ENCODE assay signal across 8 mouse cellular contexts in the genomic region with DNA sequence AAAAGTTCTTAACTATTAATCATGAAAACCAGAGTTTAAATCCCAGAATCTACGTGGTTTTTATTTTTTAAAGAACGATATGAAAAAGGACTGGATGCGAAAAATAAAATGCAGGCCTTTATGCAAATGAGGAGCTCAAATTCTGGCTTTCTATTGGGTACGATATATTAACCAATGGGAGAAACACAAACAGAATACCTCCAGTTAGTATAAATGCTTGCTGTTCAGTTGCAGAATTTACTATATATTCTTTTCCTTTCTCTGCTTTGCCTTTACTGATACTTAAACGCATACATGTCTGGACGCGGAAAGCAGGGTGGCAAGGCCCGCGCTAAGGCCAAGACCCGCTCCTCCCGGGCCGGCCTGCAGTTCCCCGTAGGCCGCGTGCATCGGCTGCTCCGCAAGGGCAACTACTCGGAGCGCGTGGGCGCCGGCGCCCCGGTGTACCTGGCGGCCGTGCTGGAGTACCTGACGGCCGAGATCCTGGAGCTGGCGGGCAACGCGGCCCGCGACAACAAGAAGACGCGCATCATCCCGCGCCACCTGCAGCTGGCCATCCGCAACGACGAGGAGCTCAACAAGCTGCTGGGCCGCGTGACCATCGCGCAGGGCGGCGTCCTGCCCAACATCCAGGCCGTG. TPM values are rescaled to one million over a fixed set of nuclear protein-coding genes. Genes with fewer than 3 reads are reported as not detected.
DNase-seq lines count a peak whose midpoint lies in the region; ATAC-seq and TF ChIP-seq lines count a peak whose summit lies in the region.
"Not testable (repeated sequence)": the region's sequence is repeated elsewhere in the genome, so short reads cannot be mapped to it uniquely, and the experiment has no call there.

A gene (plus strand): TSS at position 288 of the 639 bp plus-strand sequence.

- peak; percentile 98 for TF ChIP-seq POLR2A in bone marrow, adult 2 months (IDR thresholded peaks at IDR 0.05; ENCODE audit: borderline replicate concordance, control insufficient read depth, low read depth, low read length)

- under 1% methylated on average over 31 of the region's 47 CpGs for WGBS in bone marrow, adult 2 months
- WGBS in embryonic facial prominence, embryonic 15.5 days: 1% methylated on average over 31 of the region's 47 CpGs
- WGBS in heart, embryonic 13.5 days: 1% methylated on average over 29 of the region's 47 CpGs
- WGBS in kidney, embryonic 14.5 days: under 1% methylated on average over 25 of the region's 47 CpGs
- under 1% methylated on average over 32 of the region's 47 CpGs for WGBS in limb, embryonic 15.5 days
- 1% methylated on average over 28 of the region's 47 CpGs for WGBS in midbrain, embryonic 13.5 days

- H3K27ac ChIP-seq in bone marrow, adult 2 months (ENCODE audit: control insufficient read depth, insufficient read depth, low read depth, low read length, poor library complexity): peak within 1 kb of the TSS; percentile 94
- H3K27ac ChIP-seq in embryonic facial prominence, embryonic 15.5 days (replicated peaks): peak within 1 kb of the TSS; percentile 94
- H3K27ac ChIP-seq in heart, embryonic 13.5 days (replicated peaks): peak within 1 kb of the TSS; percentile 95
- H3K27ac ChIP-seq in kidney, embryonic 14.5 days (ENCODE audit: low read depth, low read length): peak within 1 kb of the TSS; percentile 97
- peak within 1 kb of the TSS; percentile 94 for H3K27ac ChIP-seq in limb, embryonic 15.5 days
- H3K27ac ChIP-seq in midbrain, embryonic 13.5 days: peak within 1 kb of the TSS; percentile 93

- H3K9ac ChIP-seq in embryonic facial prominence, embryonic 15.5 days: not testable (repeated sequence)
- peak within 1 kb of the TSS; percentile 85 for H3K9ac ChIP-seq in heart, embryonic 13.5 days
- H3K9ac ChIP-seq in kidney, embryonic 14.5 days (ENCODE audit: low read depth, low read length): peak within 1 kb of the TSS; percentile 70
- H3K9ac ChIP-seq in limb, embryonic 15.5 days: 0 out of 2 replicates have a peak within 1 kb of the TSS, but pooled peaks have one; percentile 23
- H3K9ac ChIP-seq in midbrain, embryonic 13.5 days (replicated peaks): peak within 1 kb of the TSS; percentile 61

- H3K4me2 ChIP-seq in embryonic facial prominence, embryonic 15.5 days (replicated peaks): peak within 1 kb of the TSS; percentile 67
- H3K4me2 ChIP-seq in heart, embryonic 13.5 days: peak within 1 kb of the TSS; percentile 73
- peak within 1 kb of the TSS; percentile 53 for H3K4me2 ChIP-seq in kidney, embryonic 14.5 days (replicated peaks; ENCODE audit: low read depth, low read length)
- H3K4me2 ChIP-seq in limb, embryonic 15.5 days: peak within 1 kb of the TSS; percentile 67
- peak within 1 kb of the TSS; percentile 68 for H3K4me2 ChIP-seq in midbrain, embryonic 13.5 days (replicated peaks)

- H3K79me2 ChIP-seq in C2C12 (ENCODE audit: control insufficient read depth, insufficient read depth): not testable (repeated sequence)

- not testable (repeated sequence) for H3K9me3 ChIP-seq in embryonic facial prominence, embryonic 15.5 days (replicated peaks); heart, embryonic 13.5 days; kidney, embryonic 14.5 days (ENCODE audit: control insufficient read depth, low read length); limb, embryonic 15.5 days; midbrain, embryonic 13.5 days

- not testable (repeated sequence) for TF ChIP-seq CTCF in C2C12 (IDR thresholded peaks at IDR 0.05; ENCODE audit: control insufficient read depth, insufficient read depth, insufficient read length); bone marrow, adult 2 months (IDR thresholded peaks at IDR 0.05; ENCODE audit: control insufficient read depth, insufficient read depth, low read length)

- not testable (repeated sequence) for H3K36me3 ChIP-seq in C2C12 (ENCODE audit: control insufficient read depth, insufficient read depth); embryonic facial prominence, embryonic 15.5 days; heart, embryonic 13.5 days; kidney, embryonic 14.5 days (ENCODE audit: control insufficient read depth, insufficient read depth, low read length); limb, embryonic 15.5 days; midbrain, embryonic 13.5 days

- peak; percentile 43; the same call in 1 of the 2 replicates for ATAC-seq in embryonic facial prominence, embryonic 15.5 days (ENCODE audit: insufficient number of reproducible peaks, low FRiP score, low TSS enrichment, low read depth)
- ATAC-seq in heart, embryonic 13.5 days (ENCODE audit: extremely low read depth, insufficient number of reproducible peaks, low FRiP score, low TSS enrichment): not testable (repeated sequence)
- ATAC-seq in kidney, embryonic 14.5 days (ENCODE audit: low FRiP score, low TSS enrichment): peak; percentile 50; the same call in 1 of the 2 replicates
- 0 out of 2 replicates have a peak, but pooled peaks have one; percentile 41 for ATAC-seq in limb, embryonic 15.5 days (ENCODE audit: insufficient number of reproducible peaks, low FRiP score, low TSS enrichment, low read depth)
- peak; percentile 57 for ATAC-seq in midbrain, embryonic 13.5 days

- H3ac ChIP-seq in C2C12 (ENCODE audit: control insufficient read depth, insufficient read length, low read depth): peak within 1 kb of the TSS; percentile 67

- not testable (repeated sequence) for H3K27me3 ChIP-seq in C2C12 (ENCODE audit: control insufficient read depth, insufficient read depth, insufficient read length); embryonic facial prominence, embryonic 15.5 days; heart, embryonic 13.5 days (replicated peaks); kidney, embryonic 14.5 days (ENCODE audit: control insufficient read depth, insufficient read depth, low read length); limb, embryonic 15.5 days; midbrain, embryonic 13.5 days

- peak; percentile 82 to 84 for DNase-seq in spleen, postnatal 10 days (ENCODE audit: low spot score in 2 of 2)

- peak within 1 kb of the TSS; percentile 14 for H3K4me3 ChIP-seq in C2C12 (ENCODE audit: insufficient read depth, poor library complexity, severe bottlenecking)
- H3K4me3 ChIP-seq in bone marrow, adult 2 months (replicated peaks; ENCODE audit: control insufficient read depth, low read depth, low read length): peak within 1 kb of the TSS; percentile 69
- peak within 1 kb of the TSS; percentile 45 for H3K4me3 ChIP-seq in embryonic facial prominence, embryonic 15.5 days (replicated peaks)
- H3K4me3 ChIP-seq in heart, embryonic 13.5 days: peak within 1 kb of the TSS; percentile 52
- peak within 1 kb of the TSS; percentile 44 for H3K4me3 ChIP-seq in kidney, embryonic 14.5 days (ENCODE audit: low read length)
- peak within 1 kb of the TSS; percentile 44 for H3K4me3 ChIP-seq in limb, embryonic 15.5 days
- peak within 1 kb of the TSS; percentile 43 for H3K4me3 ChIP-seq in midbrain, embryonic 13.5 days (replicated peaks)

- H3K79me3 ChIP-seq in C2C12 (ENCODE audit: low read depth): not testable (repeated sequence)

- not testable (repeated sequence) for H3K4me1 ChIP-seq in bone marrow, adult 2 months (ENCODE audit: control insufficient read depth, insufficient read depth, low read length); kidney, embryonic 14.5 days (ENCODE audit: control insufficient read depth, insufficient read depth, low read length); limb, embryonic 15.5 days
- H3K4me1 ChIP-seq in embryonic facial prominence, embryonic 15.5 days: peaks cover 23% of the 10 kb centered on the region
- peaks cover 24% of the 10 kb centered on the region for H3K4me1 ChIP-seq in heart, embryonic 13.5 days
- peaks cover 25% of the 10 kb centered on the region for H3K4me1 ChIP-seq in midbrain, embryonic 13.5 days (replicated peaks)

TF ChIP-seq in C2C12, 6 proteins besides CTCF, POLR2A, EP300 and RAD21:
- peak; percentile 10 for TF ChIP-seq CEBPB (IDR thresholded peaks at IDR 0.05; ENCODE audit: low read depth)

RNA-seq across cellular contexts. Expression of the gene that starts here (rescaled TPM):
- 9.3 TPM for polyA plus RNA-seq in C2C12 (2012; fragmentation: generic; extraction: Trizol)
- polyA plus RNA-seq in bone marrow, adult 2 months (2011; ENCODE audit: insufficient read depth, insufficient read length, low replicate concordance, missing spikeins): 30.3 and 31.4 TPM in 2 replicates
- polyA plus RNA-seq in embryonic facial prominence, embryonic 15.5 days (2015; fragmentation: Nextera tagmentation; extraction: Ambion mirVana): 23.1 and 38.3 TPM in 2 replicates
- 20.1 and 20.3 TPM in 2 replicates for polyA plus RNA-seq in heart, embryonic 13.5 days (2015; fragmentation: Nextera tagmentation; extraction: Ambion mirVana)
- 70.3 and 91.4 TPM in 2 replicates for polyA plus RNA-seq in kidney, embryonic 14.5 days (2014; fragmentation: Nextera tagmentation; extraction: Ambion mirVana)
- 23.3 and 37.2 TPM in 2 replicates for polyA plus RNA-seq in limb, embryonic 15.5 days (2015; fragmentation: Nextera tagmentation; extraction: Ambion mirVana)
- polyA plus RNA-seq in midbrain, embryonic 13.5 days (2015; fragmentation: Nextera tagmentation; extraction: Ambion mirVana): 28.4 and 31.0 TPM in 2 replicates

Comparison
In these comparisons a context has a peak if more than half of its experiments do, and no peak if none do; other contexts are left out.
1. H3K4me3 ChIP-seq: peak in every context shown above with its lines; median percentile 69 in bone marrow, adult 2 months; 52 in heart, embryonic 13.5 days; 45 in embryonic facial prominence, embryonic 15.5 days; 44 in kidney, embryonic 14.5 days; 44 in limb, embryonic 15.5 days; 43 in midbrain, embryonic 13.5 days; 14 in C2C12.